Mouse (Mus musculus) ovary, postnatal 14 days (tissue): ENCODE data around the gene Spata17.
A peak's percentile ranks its signal among the peaks of the same experiment; 100 is the strongest.
"Not testable (repeated sequence)": the region's sequence is repeated elsewhere in the genome, so short reads cannot be mapped to it uniquely, and the experiment has no call there.

ENCODE experiments used
- DNase-seq: peaks from one replicate; pipeline ENCODE4 v3.0.0; 2022; ENCODE audit warnings: low spot score

Gene Spata17

DNA sequence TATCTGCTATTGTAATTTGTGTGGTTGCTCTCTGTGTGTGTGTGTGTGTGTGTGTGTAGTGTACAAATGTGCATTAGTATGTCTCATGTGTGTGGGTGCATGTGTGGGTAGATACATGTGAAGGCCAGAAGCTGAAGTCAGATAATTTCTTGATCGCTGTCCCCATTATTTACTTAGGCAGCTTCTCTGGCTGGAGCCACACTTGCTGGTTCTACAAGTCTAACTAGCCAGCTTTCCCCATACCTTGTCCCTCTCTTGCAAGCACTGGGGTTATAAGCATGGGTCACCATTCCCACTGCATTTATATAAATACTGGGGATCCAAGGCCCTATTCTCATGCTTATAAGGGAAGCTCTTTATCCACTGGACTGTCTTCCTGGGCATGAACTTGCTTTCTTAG lies 39.3 kb downstream of the Spata17 start:
- DNase-seq, result no peak

GRCm38 (mm10) chr1:187170361-187170760 lies 44.9 kb downstream of the Spata17 start:
- no peak for DNase-seq

DNA sequence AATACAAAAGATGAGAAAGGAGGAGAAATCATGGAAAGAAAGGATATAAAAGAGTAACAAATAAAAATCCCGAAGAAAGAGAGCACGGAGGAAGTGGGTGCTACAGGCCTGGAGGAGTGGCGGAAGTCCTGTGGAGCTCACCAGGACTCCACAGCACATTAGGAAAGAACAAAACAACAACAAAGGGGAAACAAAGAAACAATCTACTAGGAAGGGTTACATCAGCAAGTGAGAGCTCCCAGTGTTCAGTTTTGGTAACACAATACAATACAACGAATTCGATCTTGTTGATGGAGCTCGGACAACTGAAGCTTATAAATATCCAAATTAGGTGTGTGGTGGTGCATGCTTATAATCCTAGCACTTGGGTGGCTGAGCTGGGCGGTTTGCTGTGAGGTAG lies 45.6 kb downstream of the Spata17 start:
- DNase-seq, result no peak

GRCm38 (mm10) chr1:187163571-187163970 lies 51.7 kb downstream of the Spata17 start:
- no peak for DNase-seq

DNA sequence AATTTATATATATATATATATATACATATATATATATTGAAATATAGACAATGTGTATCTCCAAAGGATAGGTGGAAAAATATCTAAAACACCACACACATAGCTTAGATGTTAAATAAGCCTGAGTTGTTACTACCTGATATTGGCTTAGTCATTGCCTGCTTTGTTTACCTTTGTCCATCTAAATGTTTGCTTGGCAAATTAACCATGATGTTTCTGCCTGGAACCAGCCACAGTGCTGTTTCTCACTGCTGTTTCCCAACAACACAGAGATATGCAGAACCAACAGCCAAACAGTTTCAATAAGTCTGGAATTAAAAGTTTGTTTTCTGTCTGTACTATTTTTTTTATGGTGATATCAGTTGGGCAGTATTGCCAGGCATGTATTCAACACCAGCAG lies 59.6 kb downstream of the Spata17 start:
- DNase-seq, result no peak

GRCm38 (mm10) chr1:187153681-187154080 lies 61.6 kb downstream of the Spata17 start:
- no peak for DNase-seq

- DNase-seq, result no peak
Observed at GRCm38 (mm10) chr1:187152571-187152970, 62.7 kb downstream of the Spata17 start.

DNA sequence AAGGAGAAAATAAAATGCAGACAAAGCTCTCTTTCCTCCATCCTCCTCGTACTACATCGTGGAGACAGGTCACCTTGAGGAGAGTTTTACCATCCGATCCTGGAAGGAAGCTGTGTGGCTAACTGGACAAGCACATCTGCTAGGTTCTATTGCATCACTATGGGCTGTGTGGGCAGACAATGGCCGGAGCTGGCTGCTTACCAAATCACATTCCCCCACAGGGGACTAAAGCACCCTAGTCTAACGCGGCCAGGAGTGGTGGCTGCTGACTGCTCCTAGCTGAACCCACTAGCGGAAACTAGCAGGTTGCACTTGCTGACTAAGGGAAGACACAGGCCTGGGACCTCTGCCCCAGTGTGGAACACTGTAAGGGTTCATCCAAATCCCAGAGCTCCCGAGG lies 72.3 kb downstream of the Spata17 start:
- no peak for DNase-seq

GRCm38 (mm10) chr1:187137426-187137825 lies 77.8 kb downstream of the Spata17 start:
- DNase-seq, result peak; percentile 33

DNA sequence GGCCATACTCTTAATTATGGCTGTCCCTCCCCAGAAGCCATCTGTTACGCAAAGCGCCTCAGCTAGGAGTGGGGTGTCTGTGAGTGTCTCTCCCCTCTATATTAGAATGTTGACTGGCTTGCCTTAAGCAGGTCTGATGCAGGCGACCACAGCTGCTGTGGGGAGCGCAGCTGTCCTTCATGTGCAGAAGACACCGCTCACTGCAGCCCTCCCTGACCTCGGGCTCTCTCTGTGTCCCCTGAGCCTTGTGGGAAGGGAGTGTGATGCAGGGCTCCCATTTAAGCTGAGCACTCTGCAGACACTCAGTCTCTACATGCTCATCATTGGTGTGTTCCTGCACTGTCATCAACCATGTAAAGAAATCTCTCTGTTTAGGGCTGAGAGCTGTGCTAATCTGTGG lies 79.4 kb downstream of the Spata17 start:
- DNase-seq, result no peak

DNA sequence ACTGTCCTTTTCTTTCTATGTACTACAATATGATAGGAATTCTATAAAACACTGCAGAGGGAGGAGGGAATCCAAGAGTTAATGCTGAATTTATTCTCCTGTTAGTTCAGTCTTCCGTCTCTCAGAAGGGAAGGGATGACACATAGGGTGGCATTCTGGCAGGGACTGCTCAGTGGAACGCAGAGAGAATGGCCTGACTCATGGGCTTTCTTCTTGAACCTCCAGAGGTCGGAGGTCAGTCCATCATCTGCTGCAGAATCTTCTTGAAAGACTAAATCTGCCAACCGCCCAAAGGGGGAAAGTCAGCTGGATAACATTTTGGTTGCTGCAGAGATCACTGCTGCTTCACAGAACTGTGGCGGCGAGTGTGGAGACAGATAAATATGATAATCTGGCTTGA lies 81.4 kb downstream of the Spata17 start:
- no peak for DNase-seq

DNA sequence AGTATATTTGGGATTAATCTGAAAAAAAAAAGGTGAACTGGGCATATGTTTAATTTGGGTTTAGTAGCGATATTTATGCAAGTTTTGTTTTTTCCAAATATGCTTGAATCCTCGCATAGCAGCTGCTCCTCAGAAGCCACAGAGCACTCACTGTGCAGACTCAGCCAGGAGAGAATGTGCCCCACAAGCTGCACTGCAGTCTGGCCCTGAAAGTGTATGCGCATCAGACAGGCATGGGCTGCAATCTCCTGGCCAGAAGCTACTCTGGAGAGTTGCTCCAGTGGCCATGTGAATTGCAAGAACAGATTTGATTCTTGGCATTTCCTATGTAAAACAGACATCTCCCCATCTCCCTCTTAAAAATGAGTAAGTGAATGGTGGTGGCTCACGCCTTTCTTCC lies 82.9 kb downstream of the Spata17 start:
- DNase-seq, result no peak

GRCm38 (mm10) chr1:187127548-187127947 lies 87.7 kb downstream of the Spata17 start:
- DNase-seq, result not testable (repeated sequence)

GRCm38 (mm10) chr1:187125733-187126132 lies 89.5 kb downstream of the Spata17 start:
- DNase-seq, result no peak

- DNase-seq, result no peak
Observed at GRCm38 (mm10) chr1:187124967-187125366, 90.3 kb downstream of the Spata17 start.

- DNase-seq, result no peak
Observed at GRCm38 (mm10) chr1:187119300-187119699, 96.0 kb downstream of the Spata17 start.

DNA sequence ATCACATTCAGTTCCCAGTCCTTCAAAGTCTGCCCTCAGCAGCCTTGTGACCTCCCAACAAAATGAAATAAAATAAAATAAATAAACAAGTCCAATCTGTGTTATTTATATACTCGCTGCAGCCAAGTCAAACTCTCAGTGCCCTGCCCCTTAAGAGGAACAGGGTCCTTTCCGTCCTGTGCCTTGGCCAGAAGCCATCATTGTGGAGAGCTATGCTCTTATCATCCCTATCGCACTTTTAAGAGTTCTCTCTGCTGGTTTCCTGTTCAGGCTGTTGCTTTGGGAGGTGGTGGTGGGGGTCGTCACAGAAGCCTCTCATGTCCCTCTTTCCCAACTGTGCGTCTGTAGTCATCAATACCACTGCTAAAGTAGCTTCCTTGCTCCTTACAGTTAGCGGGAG lies 97.2 kb downstream of the Spata17 start:
- no peak for DNase-seq

GRCm38 (mm10) chr1:187113716-187114115 lies 101.5 kb downstream of the Spata17 start:
- DNase-seq, result no peak

DNA sequence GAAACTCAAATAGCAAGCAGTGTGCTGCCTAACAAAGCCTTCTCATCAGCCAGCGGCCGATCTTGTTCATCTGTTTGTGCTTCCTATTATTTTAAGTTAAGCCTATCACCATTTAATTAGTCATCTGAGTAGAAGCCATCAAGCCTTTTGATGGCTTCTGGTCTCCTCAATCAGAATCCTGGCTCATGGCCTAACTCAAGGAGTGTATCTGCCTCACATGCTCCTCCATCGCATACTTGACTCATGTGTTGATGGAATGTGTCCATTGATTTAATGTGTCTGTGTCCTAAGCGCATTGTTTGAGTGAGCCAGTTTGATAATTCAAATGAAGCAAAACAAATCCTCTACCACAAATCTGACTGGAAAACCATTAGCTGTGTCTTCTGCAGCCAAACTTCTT lies 113.1 kb downstream of the Spata17 start:
- no peak for DNase-seq

- DNase-seq, result no peak
Observed at GRCm38 (mm10) chr1:187101202-187101601, 114.1 kb downstream of the Spata17 start.

GRCm38 (mm10) chr1:187100624-187101023 lies 114.6 kb downstream of the Spata17 start:
- no peak for DNase-seq

DNA sequence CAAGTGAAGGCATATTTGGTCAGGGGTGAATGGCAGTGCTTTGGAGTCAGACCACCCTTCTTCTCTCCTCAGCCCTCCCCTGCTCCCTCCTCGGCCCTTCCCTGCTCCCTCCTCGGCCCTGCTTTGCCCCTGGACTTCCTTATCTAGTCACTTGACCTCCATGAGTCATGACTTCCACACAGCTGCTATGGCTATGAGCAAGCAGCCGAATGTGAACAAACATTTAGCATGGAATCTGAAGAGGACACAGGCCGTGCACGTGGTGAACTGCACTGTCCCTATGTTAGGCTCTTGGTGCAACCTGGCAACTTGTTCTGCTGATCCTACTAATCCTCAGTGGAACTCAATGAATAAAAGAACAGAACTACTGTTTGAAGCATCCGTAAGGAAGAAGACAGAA lies 117.0 kb downstream of the Spata17 start:
- DNase-seq, result no peak

DNA sequence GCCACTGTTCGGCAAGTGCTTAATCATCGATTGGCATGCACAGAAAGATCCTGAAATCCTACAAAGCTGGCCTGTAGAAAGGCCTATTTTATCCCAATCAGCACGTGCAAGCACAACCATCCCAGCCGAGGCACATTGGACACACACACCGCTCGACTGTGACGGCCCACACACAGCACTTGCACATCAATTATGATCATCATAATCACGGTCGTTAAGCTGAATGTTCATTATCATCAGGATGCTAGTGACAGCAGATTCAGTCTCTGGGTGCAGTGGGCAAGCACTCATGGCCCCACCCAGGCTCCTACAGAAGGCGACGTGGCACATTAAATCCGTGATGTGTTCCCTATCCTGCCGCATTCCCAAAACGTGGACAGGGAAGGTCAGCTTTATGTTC lies 122.7 kb downstream of the Spata17 start:
- DNase-seq, result no peak

DNA sequence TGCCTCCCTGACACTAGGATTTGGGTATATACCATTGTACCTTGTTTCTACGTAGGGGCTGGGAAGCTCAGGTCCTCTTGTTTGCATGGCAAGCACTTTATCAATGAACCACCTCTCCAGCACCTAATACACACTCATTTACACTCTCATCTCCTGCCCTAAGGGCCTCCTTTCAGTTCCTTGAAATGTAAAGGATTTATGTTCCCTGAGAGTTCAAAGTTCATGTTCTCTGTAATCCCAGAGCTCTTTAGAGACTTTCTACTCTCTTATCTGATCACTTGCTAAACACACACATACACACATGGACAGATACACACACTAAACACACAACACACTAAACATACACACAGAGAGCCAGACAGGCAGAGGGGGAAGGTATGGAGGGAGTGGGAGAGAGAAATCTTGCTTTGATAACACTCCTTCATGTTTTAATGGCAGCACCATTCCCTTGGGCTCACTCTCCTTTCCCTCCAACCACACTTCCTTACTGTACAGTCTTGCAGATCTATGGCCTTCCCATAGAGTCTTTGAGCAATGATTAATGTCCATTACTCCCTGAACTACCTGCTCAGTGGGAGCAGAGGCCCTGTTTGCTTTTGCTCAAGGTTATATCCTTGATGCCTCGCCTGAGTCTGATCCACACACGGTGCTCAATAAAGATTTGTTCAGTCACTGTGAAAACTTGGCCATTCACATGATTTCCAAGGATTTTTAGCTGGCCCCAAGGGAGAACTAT lies 126.4 kb downstream of the Spata17 start:
- no peak for DNase-seq
